Mouse (Mus musculus) right cerebral cortex, postnatal 25 days (tissue): Measurements from ENCODE around the gene Sart3.
A peak's percentile ranks its signal among the peaks of the same experiment; 100 is the strongest.
"Not testable (repeated sequence)": the region's sequence is repeated elsewhere in the genome, so short reads cannot be mapped to it uniquely, and the experiment has no call there.

Experiments used
- DNase-seq: peaks from one replicate; pipeline ENCODE4 v3.0.0; 2022

Sart3 gene

GRCm38 (mm10) chr5:113772450-113772895 lies at the start of gene Sart3, which contains the start of gene Iscu:
Gene Sart3 (minus strand): TSS chr5:113772510.
Gene Iscu (plus strand): TSS chr5:113772748.
- peak; percentile 97 for DNase-seq

GRCm38 (mm10) chr5:113818572-113818971 lies 46.3 kb upstream of the Sart3 start:
- DNase-seq: no peak

- DNase-seq: peak; percentile 58
Observed at GRCm38 (mm10) chr5:113815638-113816152, 43.4 kb upstream of the Sart3 start.

- no peak for DNase-seq
Observed at GRCm38 (mm10) chr5:113815041-113815389, 42.7 kb upstream of the Sart3 start.

- no peak for DNase-seq
Observed at GRCm38 (mm10) chr5:113814111-113815040, 42.1 kb upstream of the Sart3 start.

GRCm38 (mm10) chr5:113813608-113814007 lies 41.3 kb upstream of the Sart3 start:
- no peak for DNase-seq

GRCm38 (mm10) chr5:113812638-113813037 lies 40.3 kb upstream of the Sart3 start:
- DNase-seq: no peak

GRCm38 (mm10) chr5:113811824-113812420 lies 39.6 kb upstream of the Sart3 start:
- DNase-seq: not testable (repeated sequence)

- no peak for DNase-seq
Observed at GRCm38 (mm10) chr5:113810111-113810510, 37.8 kb upstream of the Sart3 start.

GRCm38 (mm10) chr5:113808177-113808576 lies 35.9 kb upstream of the Sart3 start:
- no peak for DNase-seq

- no peak for DNase-seq
Observed at GRCm38 (mm10) chr5:113807712-113808111, 35.4 kb upstream of the Sart3 start.

- no peak for DNase-seq
Observed at GRCm38 (mm10) chr5:113806414-113806813, 34.1 kb upstream of the Sart3 start.

GRCm38 (mm10) chr5:113805301-113805700 lies 33.0 kb upstream of the Sart3 start:
- DNase-seq: no peak

GRCm38 (mm10) chr5:113804395-113804966 lies 32.2 kb upstream of the Sart3 start:
- DNase-seq: no peak

GRCm38 (mm10) chr5:113800280-113800679 lies 28.0 kb upstream of the Sart3 start, which contains the start of gene Tmem119:
Gene Tmem119 (minus strand): TSS chr5:113800516.
- DNase-seq: no peak

- no peak for DNase-seq
Observed at GRCm38 (mm10) chr5:113799691-113800090, 27.4 kb upstream of the Sart3 start.

GRCm38 (mm10) chr5:113798525-113798924 lies 26.2 kb upstream of the Sart3 start:
- no peak for DNase-seq

- DNase-seq: no peak
Observed at GRCm38 (mm10) chr5:113797149-113797882, 25.0 kb upstream of the Sart3 start.

GRCm38 (mm10) chr5:113796401-113797148 lies 24.3 kb upstream of the Sart3 start:
- no peak for DNase-seq

GRCm38 (mm10) chr5:113791197-113792095 lies 19.1 kb upstream of the Sart3 start:
- DNase-seq: no peak
